Mouse (Mus musculus): ENCODE measurements at regions not wholly inside any gene's neighbourhood (a gene's known extent, or its start where the extent isn't known, plus 50 kb on each side); places are given as distances from the start of the nearest gene placed in this dataset.

GRCm38 (mm10) chr2:50809823-50810222 lies 339.1 kb downstream of the Rnd3 start:
- intact Hi-C loops (cut with DNase I): loop anchor here (10.0 kb wide), 1 partner anchor 335 kb away; the partner anchor contains the start of gene Rnd3
- no peak for DNase-seq

DNA sequence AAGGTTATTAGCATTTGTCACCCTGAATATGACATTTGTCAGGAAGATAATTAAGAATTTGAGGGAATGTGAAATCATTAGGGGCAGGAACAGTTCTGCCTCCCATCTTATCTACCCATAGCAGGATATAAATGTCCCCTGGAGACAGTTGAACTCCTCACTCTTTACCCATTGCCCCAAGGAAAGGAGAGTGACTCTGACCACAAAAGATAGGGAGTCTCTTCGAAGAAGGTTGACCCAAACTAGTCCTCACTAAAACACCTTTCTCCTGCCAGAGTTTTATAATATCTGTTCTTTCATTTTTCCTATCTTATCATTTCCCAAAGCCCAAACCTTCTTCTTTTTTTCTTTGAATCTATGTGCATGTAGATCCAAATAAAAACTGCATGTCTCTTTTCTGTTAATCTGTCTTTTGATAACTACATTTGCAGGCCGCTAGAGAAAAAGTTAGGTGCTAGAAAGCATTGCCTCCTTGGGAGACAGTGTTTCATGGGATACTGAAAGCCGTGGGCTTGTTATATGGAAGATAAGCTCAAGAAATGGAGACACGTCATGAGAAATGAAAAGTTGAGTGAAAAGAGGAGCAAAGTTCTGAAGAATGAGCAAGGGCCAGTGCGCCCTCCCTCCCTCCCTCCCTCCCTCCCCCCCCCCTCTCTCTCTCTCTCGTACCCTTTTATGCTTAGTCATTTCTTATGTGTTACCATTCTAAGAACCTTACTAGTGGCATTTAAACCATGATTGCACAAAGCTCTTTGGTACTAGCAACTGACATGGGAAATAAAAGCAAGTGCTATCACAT lies 341.6 kb downstream of the Rnd3 start:
- intact Hi-C loops (cut with DNase I): no loop called here
- no peak for DNase-seq

- intact Hi-C loops (cut with DNase I): no loop called here
- DNase-seq: no peak
Measured at GRCm38 (mm10) chr2:50805645-50806044, 343.3 kb downstream of the Rnd3 start.

DNA sequence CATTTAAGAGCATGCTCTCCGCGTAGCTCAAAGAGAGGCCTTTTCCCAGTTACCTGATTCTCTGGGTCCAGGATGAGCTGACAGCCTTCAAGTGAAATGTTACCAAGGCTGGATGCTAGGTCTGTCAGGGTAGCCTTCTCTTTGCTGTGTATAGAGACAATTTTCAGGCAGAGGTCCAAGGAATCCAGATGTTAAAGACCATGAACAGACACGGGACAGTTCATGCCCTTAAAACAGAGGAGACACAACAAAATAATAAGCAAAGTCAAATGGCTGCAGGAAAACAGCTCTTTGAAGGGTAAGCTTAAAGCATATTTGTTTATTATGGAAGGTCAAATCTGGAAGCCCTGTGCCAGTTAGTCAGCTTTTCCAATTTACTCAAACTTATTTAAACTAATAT lies 352.8 kb downstream of the Rnd3 start:
- intact Hi-C loops (cut with DNase I): no loop called here
- no peak for DNase-seq

DNA sequence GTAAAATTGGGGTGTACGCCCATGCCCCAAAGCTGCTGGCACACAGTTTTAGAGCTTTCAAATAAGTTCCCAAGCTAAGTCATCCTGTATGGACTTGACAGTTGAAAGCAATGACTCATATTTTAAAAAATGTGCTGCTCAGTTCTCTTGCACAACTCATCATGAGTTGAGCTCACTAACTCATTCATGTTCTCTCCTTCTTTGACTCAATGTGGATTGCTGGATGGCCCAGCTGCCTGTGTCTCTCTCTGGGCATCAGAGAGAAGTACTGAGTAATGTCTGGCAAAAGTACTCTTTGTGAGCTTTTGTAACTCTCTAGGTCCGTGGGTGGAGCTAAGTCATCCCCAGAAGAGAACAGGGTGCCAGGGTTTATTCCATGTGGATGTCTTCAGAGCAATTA lies 355.3 kb downstream of the Rnd3 start:
- peak; percentile 22 to 32 for DNase-seq
- intact Hi-C loops (cut with DNase I): no loop called here

DNA sequence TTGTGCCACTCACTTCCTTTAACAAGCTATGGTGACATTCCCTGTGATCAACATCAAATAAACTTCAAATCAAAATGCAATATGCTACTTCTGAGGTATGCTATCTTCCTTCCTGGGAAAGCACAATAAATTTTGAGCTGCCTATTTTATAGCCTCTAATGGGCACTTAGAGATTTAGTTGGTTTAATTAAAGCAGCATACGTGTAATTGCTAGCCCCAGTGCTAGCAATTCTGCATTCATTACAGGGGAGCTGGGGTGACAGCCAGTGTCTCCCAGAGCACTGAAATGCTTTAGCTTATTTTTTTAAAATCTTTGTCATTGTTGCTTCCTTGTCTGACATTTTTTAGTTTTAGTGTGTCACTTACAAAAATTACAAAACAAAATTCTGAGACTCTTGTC lies 355.8 kb downstream of the Rnd3 start:
- DNase-seq: no peak
- intact Hi-C loops (cut with DNase I): no loop called here

DNA sequence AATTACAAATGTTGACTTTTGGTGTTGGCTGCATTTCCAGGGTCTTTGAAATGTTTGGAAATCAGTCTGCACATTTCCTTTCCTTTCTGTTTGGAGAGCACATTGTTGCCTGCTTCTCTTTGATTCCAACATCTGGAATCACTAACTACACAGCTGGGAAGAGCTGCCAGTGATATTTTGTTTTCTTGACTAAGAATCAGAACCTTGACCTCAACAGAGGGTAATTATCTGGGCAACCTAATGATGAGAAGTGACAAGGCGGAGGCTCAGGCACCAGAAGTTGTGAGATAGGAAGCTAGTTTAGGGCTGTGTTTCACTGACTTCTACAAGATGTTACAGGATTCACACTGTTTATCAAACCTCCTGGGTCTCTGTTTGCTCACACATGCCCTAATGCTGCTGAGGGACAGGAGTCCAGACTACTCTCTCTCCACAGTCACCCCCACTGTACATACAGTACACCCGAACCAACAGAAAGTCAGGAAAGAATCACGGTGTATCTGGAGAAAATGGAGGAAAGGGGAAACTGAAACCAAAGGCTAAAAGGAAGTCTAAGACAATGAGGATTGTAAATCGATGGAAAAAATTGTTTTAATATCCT lies 359.8 kb downstream of the Rnd3 start:
- intact Hi-C loops (cut with DNase I): no loop called here
- DNase-seq: peak in 1 of 2 experiments; percentile 28

- DNase-seq: peak in 1 of 2 experiments; percentile 32
- intact Hi-C loops (cut with DNase I): no loop called here
Measured at GRCm38 (mm10) chr2:50772101-50772500, 376.8 kb downstream of the Rnd3 start.

GRCm38 (mm10) chr2:50759016-50759415 lies 389.9 kb downstream of the Rnd3 start:
- intact Hi-C loops (cut with DNase I): no loop called here
- DNase-seq: no peak

- DNase-seq: no peak
- intact Hi-C loops (cut with DNase I): no loop called here
Measured at GRCm38 (mm10) chr2:50757837-50758541, 390.9 kb downstream of the Rnd3 start.

GRCm38 (mm10) chr2:50755616-50756450 lies 393.1 kb downstream of the Rnd3 start:
- intact Hi-C loops (cut with DNase I): no loop called here
- no peak for DNase-seq

GRCm38 (mm10) chr2:50755160-50755559 lies 393.8 kb downstream of the Rnd3 start:
- DNase-seq: no peak
- intact Hi-C loops (cut with DNase I): no loop called here

GRCm38 (mm10) chr2:50752408-50752807 lies 396.5 kb downstream of the Rnd3 start:
- no peak for DNase-seq
- intact Hi-C loops (cut with DNase I): no loop called here

GRCm38 (mm10) chr2:50750799-50751198 lies 398.1 kb downstream of the Rnd3 start:
- intact Hi-C loops (cut with DNase I): no loop called here
- DNase-seq: no peak

DNA sequence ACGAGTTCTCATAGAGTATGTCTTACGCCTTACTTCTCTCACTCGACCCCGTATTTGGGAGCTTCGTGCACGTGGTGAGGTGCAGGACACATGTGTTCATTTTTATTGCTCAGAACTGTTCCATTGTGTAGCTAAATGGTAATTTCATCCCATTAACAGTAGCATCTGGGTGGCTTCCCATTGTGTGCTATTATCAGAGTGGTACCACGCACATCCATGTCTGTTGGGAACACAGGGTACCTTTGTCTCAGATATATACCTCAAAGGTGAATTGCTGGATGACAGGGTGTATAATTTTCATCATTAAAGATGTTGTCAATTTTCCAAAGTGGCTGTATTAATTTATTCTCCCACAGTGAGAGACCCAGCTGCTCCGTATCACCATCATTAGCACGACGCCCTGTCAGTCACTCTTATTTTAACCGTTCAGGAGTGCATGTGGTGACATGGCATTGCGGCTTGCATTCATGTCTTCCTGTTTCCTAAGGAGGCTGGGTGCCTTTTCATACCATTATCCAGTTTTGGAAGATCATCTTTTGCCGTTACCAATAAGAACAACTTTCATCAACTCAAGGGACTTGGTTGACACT lies 404.2 kb downstream of the Rnd3 start:
- DNase-seq: no peak
- intact Hi-C loops (cut with DNase I): no loop called here

GRCm38 (mm10) chr2:50743785-50744258 lies 405.1 kb downstream of the Rnd3 start:
- DNase-seq: no peak
- intact Hi-C loops (cut with DNase I): no loop called here

DNA sequence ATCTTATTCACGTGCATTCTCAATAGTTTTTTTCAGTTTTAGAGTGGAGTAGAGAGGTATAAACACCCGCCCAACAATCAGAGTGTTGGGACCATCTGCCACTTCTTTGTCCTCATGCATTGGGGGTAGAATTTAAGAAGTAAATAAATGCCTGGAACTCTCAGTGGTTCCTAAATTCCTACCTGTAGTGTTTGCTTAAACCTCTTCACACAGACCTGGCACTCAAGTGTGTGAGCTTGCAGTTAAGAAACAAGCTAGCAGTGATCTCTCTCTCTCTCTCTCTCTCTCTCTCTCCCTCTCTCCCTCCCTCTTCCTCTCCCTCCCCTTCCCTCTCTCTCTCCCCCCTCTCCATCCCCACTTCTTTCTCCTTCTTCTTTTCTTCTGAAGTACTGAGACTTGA lies 406.5 kb downstream of the Rnd3 start:
- intact Hi-C loops (cut with DNase I): no loop called here
- no peak for DNase-seq

- no peak for DNase-seq
- intact Hi-C loops (cut with DNase I): no loop called here
Measured at GRCm38 (mm10) chr2:50741337-50741736, 407.6 kb downstream of the Rnd3 start.

DNA sequence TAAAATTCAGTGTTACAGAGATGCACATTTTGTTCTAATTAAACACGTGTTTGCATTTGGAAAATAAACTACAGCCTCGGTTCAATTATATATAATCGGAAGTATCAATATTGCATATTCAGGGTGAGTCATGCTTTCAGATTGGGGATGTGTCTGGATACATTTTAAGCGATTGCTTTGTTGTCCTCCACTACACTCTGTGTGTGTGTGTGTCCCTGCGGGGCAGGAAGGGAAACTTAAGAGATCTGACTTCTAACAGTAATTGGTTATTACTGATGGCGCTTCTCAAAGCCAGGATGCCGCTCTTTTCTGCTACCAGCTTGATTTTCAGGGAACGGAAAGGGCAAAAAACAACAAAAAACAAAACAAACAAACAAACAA lies 409.3 kb downstream of the Rnd3 start:
- intact Hi-C loops (cut with DNase I): no loop called here
- no peak for DNase-seq

DNA sequence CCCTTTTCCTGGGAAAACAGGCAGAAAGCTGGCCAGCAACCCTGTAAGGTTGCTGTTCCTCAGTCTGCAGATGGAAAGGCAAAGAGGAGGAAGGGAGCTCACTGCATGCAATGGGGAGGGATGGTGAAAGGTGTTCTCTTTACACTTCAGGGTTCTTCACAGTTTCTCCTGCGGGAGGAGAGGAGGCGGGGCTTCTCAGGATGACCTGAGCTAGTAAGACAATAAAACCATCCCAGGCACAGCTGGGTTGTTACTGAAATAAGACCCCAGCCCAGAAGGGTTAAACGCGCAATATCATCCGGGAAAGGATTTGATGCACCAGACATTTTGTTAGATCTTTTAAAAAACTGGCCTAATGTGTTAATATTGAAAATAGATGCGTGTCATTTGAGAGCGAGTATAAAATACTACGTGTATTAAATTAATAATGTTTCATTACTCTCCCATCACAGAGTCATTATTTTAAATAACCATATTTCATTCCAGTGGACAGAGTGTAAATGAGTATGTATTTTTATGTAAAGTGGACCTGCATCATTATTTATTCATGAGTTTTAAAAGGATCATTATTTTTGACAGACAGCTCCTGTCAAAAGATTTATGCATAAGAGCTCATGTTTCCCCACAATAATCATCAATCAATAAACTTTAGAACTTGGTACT lies 409.8 kb downstream of the Rnd3 start:
- intact Hi-C loops (cut with DNase I): no loop called here

More for the DNA sequence above, 409.8 kb downstream of the Rnd3 start:
- no peak for DNase-seq

Data from heart, postnatal 14 days (tissue).